Mouse (Mus musculus) lung, postnatal 25 days (tissue): Measurements from ENCODE around the gene Tcte1.

Experiments used
- DNase-seq: peaks from one replicate; pipeline ENCODE4 v3.0.0; 2022; ENCODE audit warnings: low spot score

The Tcte1 gene

DNA sequence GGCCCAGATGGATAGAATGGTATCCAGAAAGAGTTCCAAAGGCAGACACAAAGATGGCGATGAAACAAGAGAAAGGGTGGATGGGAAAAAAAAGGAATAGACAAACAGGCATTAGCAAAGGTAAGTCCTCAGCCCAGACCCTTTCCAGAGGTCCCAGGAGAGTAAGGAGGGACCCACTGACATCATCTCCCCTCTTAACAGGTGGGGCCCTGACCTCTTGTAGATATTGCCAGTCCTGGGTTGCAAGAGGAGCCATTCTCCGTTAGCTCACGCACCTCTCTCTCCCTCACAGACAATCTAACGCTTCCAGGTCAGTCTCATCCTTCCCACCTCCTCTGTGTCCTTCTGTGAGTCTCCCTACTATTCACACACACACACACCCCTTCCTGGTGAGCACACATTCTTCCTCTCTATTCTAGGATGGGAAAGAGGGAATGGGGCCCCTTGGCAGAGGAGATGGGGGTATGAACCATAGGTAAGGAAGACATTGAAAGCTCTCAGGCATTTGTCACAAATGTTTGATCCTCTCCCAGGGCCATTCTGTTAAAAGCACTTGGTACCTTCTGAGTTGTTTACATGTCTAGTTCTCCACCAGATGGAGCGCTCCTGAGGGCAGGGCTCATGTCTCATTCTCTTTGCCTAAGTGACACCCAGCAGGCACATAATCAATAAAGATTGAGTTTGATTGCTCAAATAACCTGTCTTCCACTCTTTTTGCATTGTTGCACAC is 24.4 kb downstream of the Tcte1 start:
- DNase-seq: no peak

DNA sequence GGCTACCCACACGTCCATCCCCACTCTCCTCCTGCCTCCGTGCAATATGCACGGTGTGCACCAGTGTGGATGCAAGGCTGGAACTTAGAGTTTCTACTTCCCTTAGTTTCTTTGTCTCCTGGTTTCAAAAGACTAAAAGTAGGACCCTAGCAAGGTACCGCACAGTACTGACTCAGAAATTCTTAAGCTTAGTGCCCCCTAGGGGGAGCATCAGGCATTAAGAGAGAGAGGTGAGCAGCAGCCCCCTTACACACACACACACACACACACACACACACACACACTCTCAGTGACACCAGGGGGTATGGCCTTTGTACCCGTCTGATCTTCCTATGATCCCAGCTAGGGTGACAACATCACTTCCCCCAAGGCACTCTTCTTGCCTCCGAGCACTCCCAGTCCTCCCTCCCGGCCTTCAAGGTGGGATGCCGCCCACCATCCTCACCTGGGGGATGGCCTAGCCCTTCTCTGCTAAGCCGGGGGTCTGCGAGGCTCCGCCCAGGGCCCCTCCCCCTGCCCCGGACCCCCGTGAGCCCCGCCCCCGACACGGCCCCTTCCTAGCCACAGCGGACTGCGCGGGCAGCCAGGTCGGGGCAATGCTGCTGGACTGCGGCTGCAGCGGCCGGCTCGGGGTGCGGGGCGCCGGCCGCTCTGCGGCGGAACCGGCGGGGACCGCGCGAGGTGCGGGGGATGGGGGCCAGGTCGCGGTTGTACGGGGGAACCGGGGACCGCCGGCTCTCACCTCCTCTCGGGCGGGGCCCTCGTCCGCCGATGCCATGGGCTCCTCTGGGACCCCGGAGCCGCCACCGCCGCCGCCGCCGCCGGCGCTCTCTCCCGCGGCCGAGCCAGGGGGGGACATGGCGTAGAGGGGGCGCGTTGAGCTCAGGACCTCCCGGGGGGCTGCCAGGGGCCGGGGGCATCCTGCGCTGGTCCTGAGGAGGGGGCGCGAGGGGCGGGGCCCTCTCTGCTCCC is 25.6 kb downstream of the Tcte1 start:
- no peak for DNase-seq

GRCm38 (mm10) chr17:45549617-45550181 is 26.5 kb downstream of the Tcte1 start, which contains the start of gene Tmem151b:
TSS of gene Tmem151b (minus strand) at chr17:45549677.
- no peak for DNase-seq

DNA sequence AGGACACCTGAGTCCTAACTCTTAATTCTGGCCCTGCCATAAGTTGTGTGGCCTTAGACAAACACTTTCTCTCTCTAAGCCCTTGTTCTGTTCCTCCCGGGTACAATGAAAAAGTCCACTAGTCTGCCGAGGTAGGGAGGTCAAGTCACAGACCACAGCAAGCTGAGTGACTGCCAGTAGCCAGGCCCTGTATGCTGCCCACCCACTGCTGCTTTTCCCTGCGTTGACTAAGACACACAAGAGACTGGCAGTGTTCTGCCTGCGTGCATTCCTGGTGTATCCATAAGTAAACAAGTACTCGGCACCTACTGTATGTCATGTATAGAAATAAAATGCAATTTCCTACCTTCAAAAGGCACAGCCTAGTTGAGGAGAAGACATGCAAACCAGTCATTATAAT is 27.0 kb downstream of the Tcte1 start:
- DNase-seq: no peak

- no peak for DNase-seq
Measured at GRCm38 (mm10) chr17:45551249-45551796, 28.1 kb downstream of the Tcte1 start.

- peak; percentile 79 for DNase-seq
Measured at GRCm38 (mm10) chr17:45551816-45552451, 28.7 kb downstream of the Tcte1 start.

DNA sequence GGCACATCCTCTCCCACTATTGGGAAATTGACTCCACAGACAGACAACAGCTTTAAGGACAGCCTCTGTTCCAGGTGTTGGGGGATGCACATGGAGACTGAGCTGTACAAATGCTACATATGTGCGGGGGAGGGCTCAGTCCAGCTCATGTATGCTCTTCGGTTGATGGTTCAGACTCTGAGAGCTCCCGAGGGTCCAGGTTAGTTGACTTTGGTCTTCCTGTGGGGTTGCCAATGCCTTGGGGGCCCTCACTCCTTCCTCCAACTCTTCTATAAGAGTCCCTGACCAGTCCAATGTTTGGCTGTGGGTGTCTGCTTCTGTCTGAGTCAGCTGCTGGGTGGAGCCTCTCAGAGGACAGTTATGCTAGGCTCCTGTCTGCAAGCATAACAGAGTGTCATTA is 29.8 kb downstream of the Tcte1 start:
- no peak for DNase-seq

DNA sequence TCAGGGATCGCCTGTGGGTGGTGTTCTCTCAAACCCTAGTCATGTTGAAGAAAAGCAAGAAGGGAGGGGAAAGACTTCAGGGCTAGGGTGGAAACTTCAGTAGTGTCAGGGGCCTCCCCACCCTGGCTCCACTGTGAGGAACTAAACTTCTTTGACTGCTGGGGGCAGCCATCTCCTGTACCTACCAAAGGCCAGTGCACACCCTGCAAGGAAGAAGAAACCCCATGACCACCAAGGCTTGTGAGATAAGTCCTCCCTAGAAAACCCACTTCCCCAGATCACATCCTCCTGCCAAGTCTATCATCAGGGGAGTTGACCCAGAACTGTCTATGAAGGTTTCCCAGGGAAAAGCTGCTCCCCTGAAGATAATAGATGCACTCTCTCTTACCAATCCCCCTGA is 31.2 kb downstream of the Tcte1 start:
- DNase-seq: no peak

DNA sequence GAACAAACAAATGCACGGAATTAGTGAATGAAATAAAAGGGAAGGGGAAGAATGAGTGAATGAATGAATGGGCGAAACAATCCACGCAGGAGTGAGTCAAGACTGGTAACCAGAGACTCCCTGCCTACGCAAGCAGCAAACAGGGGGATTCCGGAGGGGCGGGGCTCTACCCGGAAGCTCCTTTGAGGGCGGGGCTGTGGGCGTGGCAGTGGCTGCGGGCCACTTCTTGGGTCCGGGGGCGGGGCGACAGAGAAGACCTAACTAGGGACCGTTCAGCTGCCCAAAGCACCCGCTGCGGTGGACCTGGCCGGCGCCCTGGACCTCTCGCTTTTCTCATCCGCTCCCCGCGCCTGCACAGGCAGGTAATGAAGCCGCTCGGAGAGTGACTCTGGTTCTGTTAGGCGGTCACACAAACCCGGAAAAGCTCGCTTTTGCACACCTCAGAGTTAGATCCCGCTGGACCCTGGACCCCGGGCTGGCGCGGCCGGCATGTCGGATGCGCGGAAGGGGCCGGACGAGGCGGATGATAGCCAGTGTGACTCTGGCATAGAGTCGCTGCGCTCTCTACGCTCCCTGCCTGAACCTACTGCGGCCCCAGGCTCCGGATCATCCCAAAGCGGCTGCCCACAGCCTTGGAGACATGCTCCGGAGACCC is 32.3 kb downstream of the Tcte1 start, which contains the start of gene Nfkbie:
Gene Nfkbie, plus strand, starts transcription at position 252 of the 655 bp plus-strand sequence.
- peak; percentile 96 for DNase-seq

DNA sequence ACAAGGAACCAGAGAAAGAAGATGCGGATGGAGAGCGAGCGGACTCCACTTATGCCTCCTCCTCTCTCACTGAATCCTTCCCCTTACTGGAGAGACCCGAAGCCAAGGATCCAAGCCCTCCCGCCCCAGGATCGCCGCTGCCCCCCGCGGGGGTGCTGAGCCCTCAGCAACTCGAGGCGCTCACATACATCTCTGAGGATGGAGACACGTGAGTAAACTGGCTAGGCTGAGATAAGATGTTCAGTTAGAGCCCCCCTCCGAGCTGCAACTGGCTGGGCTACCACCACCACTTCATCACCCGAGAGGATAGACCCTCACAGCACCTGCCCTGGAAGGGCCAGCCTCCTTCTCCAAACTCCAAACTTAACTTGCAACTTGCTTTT is 32.9 kb downstream of the Tcte1 start:
- no peak for DNase-seq

- no peak for DNase-seq
Measured at GRCm38 (mm10) chr17:45556514-45557245, 33.4 kb downstream of the Tcte1 start.

GRCm38 (mm10) chr17:45557246-45557824 is 34.1 kb downstream of the Tcte1 start:
- no peak for DNase-seq

DNA sequence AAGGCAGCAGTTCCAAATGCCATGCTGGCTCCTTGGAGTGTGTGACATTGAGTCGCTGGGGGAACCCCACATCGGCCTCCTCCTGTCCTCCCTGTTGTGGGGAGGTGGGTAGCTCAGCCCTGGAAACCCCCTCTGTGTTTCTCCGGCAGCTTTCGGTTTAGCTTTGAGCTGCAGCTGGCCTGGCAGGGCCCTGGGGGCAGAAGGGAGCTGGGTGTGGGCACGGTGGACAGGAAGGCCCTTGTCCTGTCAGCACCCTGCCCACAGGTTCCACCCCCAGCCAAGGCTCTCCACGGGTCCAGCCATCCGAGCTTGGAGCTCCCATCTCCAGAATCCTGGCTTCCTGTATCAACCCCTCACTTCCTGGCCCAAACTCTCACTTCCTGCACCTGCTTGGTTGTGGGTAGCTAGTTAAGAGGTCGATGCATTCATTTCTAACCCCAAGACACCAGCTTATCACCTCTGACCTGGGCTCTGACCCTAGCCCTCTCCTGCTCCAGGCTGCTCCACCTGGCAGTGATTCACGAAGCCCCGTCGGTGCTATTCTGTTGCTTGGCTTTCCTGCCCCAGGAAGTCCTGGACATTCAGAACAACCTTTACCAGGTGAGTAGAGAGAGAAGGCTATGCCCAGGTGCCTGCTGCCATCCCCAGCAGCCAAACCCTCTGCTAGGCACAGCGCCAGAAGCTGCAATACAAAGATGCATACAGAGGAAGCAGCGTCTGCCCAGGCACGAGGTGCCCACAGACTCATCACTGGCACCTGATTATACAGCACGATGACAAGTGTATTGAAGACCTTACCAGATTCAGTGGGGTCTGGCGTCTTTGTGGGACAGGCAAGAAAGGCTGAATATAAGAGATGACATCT is 35.0 kb downstream of the Tcte1 start:
- no peak for DNase-seq

GRCm38 (mm10) chr17:45559732-45560525 is 36.7 kb downstream of the Tcte1 start:
- DNase-seq: no peak

DNA sequence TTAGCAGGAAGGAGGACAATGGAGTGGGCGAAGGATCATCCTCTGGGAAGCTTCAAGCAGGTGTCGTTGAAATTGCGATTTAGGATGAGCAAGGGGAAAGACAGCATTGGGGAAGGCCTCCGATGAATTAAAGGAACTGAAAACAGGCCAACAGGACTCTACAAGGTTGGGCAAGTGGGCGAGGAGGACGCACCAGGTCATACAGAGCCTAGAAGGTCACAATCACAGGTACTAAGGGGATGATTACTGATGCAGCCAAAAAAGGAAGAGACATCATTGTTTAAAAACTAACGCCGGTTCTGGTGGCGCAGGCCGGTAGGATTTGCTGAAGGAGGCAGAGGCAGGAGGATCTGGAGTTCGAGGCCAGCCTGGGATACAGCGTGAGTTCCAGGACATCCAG is 40.0 kb downstream of the Tcte1 start:
- DNase-seq: no peak

DNA sequence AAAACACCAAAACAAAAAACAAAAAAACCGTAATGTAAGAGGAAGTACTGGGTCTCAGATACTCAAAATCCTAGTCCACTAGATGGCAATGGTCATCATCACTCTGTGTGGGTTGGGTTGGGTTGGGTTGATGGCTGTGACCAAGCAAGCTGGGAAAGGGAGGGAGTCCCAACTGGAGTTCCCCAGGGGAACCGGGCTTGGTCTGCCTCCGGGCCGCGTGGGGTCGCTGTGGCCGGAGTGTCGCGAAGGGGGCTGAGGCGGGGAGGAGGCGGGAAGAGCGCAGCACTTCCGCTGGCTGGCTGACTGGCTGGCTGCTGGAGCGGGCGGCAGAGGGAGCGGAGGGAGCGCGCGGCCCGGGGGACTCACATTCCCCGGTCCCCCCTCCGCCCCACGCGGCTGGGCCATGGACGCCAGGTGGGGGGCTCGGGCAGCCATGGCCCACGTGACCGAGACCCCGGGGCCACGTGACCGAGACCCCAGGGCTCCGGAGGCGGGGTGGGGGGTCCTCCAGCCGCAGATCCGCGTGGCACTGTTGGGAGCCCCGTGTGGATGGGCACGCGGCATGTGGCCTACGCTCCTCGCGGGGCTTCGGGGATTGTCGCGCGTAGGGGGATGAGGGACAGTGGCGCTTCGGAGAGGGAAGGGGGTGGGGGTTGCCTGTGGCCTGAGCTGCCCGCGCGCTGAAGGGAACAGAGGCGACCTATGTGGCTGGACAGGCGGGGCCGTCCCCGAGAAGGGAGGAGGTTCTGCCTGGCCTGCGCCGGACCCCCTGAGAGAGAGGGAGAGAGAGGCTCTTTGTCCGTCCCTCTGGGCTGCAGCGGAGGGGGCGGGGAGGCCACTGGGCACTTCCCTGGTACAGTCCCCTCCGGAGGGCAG is 40.7 kb downstream of the Tcte1 start, which contains the start of gene Slc35b2:
Gene Slc35b2, plus strand, starts transcription at position 220 of the 876 bp plus-strand sequence.
- peak; percentile 94 for DNase-seq

GRCm38 (mm10) chr17:45564531-45565084 is 41.4 kb downstream of the Tcte1 start:
- no peak for DNase-seq
